Mouse (Mus musculus) hindbrain, embryonic 14.5 days (tissue): ENCODE data around the gene Vmp1. TPM values are rescaled to one million over a fixed set of nuclear protein-coding genes. Genes with fewer than 3 reads are reported as not detected.

Experiments
- ATAC-seq: fragments of 200-750 bp; cut with Nextera tagmentation; 2 replicates; pipeline ENCODE4 v1.8.0; 2017; ENCODE audit warnings: moderate number of reproducible peaks, mild to moderate bottlenecking, moderate TSS enrichment, moderate library complexity; ENCODE audit not compliant: low FRiP score
- DNase-seq: peaks from one replicate; pipeline ENCODE4 v3.0.0-alpha.2; 2015; ENCODE audit warnings: low spot score
- H3K27ac ChIP-seq: fragments of 300-500 bp; sonication (generic); 2 replicates; pipeline ENCODE4 v1.5.1; 2014; ENCODE audit warnings: mild to moderate bottlenecking, moderate library complexity
- H3K27me3 ChIP-seq: fragments of 300-500 bp; sonication (generic); 2 replicates; pipeline ENCODE4 v1.6.1; 2014; ENCODE audit warnings: mild to moderate bottlenecking, low read length, mixed read lengths; ENCODE audit not compliant: control insufficient read depth, insufficient read depth
- H3K36me3 ChIP-seq: fragments of 300-500 bp; sonication (generic); replicated peaks from 2 replicates; pipeline ENCODE4 v1.6.1; 2014; ENCODE audit not compliant: control insufficient read depth, insufficient read depth
- H3K4me1 ChIP-seq: fragments of 300-500 bp; sonication (generic); replicated peaks from 2 replicates; pipeline ENCODE4 v1.6.1; 2014; ENCODE audit warnings: antibody characterized with exemption, low read length, mixed read lengths; ENCODE audit not compliant: control insufficient read depth, insufficient read depth
- H3K4me2 ChIP-seq: fragments of 300-500 bp; sonication (generic); replicated peaks from 2 replicates; pipeline ENCODE4 v1.6.1; 2014; ENCODE audit warnings: mild to moderate bottlenecking, moderate library complexity
- H3K4me3 ChIP-seq: fragments of 300-500 bp; sonication (generic); replicated peaks from 2 replicates; pipeline ENCODE4 v1.5.1; 2014; ENCODE audit warnings: mild to moderate bottlenecking, low read length
- H3K9ac ChIP-seq: fragments of 300-500 bp; sonication (generic); 2 replicates; pipeline ENCODE4 v1.6.1; 2014
- H3K9me3 ChIP-seq: fragments of 300-500 bp; sonication (generic); 2 replicates; pipeline ENCODE4 v1.6.1; 2016; ENCODE audit warnings: low read length; ENCODE audit not compliant: control insufficient read depth
- WGBS: fragments of 180-500 bp; shearing (Covaris S2); extraction: QIAGEN DNeasy Blood & Tissue Kit; methylation state at CpG from one replicate; pipeline ENCODE4 v1.1.7; 2014; 5-methylcytosine and 5-hydroxymethylcytosine counted together
- polyA plus RNA-seq: library from polyadenylated mRNA; unstranded; fragments of >200 nt; fragmentation: Nextera tagmentation; extraction: Ambion mirVana; gene quantifications from 2 replicates; pipeline ENCODE4 v1.2.1, GENCODE M21; 2014

Gene Vmp1
- polyA plus RNA-seq, 1 experiment from 2014 or later: 148 TPM

DNA sequence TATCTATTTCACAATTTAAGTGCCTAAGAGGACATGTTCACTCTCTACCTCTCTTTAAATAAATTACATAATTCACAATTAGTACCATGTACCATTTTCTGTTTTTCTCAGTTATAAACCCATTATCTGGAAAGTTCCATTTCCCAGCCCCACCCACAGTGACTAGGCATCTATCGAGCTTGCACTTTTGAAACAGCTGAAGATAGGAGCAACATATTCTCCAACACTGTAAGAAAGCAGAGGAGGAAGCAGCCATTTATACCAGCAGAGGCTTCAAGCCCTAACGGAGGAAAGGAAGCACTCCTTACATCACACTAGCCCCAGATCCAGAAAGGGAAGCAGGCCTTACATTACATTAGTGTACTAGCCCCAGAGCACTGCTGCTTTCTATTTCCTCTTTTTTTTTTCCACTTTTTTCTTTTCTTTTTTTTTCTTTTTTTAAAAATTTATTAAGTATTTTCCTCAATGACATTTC lies 69.5 kb downstream of the Vmp1 start:
- no peaks in the 10 kb centered on the region for H3K4me1 ChIP-seq
- no peaks in the 10 kb centered on the region for H3K27me3 ChIP-seq
- H3K4me2 ChIP-seq: no peak overlapping the region
- H3K9me3 ChIP-seq: no peaks in the 10 kb centered on the region
- no peak overlapping the region for H3K4me3 ChIP-seq
- no peaks in the 10 kb centered on the region for H3K36me3 ChIP-seq
- no peak overlapping the region for H3K9ac ChIP-seq
- 79% methylated on average over 2 of the region's 2 CpGs for WGBS
- no peak overlapping the region for H3K27ac ChIP-seq
- ATAC-seq (no peak), DNase-seq (no peak)

DNA sequence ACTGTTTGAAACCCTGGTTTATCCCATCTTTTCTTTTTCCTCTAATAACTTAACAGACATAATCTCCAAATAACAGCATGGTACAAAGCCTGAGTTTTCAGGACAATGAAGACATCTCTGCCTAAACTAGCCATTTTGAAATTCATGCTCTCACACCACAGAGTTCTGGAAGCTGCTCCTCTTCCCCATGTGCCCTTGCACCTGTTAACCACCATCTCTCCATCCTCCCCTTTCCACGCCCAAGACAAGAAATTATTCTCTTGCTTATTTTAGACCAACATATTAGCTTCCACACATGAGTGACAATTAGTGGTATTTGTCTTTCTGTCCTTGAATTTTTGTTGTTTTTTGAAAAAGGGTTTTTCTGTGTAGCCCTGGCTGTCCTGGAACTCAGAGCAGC lies 71.6 kb downstream of the Vmp1 start:
- H3K4me3 ChIP-seq: no peak overlapping the region
- DNase-seq (no peak), ATAC-seq (no peak)
- peaks cover 3% of the 10 kb centered on the region for H3K36me3 ChIP-seq
- no peaks in the 10 kb centered on the region for H3K4me1 ChIP-seq
- H3K27me3 ChIP-seq: no peaks in the 10 kb centered on the region
- H3K27ac ChIP-seq: no peak overlapping the region
- 93% methylated on average over 1 of the region's 1 CpGs for WGBS
- H3K9me3 ChIP-seq: no peaks in the 10 kb centered on the region
- no peak overlapping the region for H3K9ac ChIP-seq
- no peak overlapping the region for H3K4me2 ChIP-seq

DNA sequence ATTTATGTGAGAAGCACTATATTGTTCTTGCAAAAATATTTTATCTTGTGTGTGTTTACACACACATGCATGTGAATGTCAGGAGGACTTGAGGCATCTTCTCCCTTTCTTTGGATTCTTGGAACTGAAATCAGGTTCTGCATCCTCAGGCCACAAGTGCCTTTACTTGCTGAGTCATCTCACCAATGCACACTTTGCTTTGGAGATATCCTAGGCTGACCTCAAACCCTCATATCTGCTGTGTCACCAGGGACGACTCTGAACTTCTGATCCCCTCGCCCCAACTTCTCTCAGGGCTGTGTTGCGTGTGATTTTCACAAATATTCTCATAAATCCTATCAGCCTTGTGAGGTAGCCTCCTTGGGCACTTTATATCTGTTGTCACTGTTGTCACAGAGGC lies 73.4 kb downstream of the Vmp1 start:
- H3K36me3 ChIP-seq: peaks cover 15% of the 10 kb centered on the region

DNA sequence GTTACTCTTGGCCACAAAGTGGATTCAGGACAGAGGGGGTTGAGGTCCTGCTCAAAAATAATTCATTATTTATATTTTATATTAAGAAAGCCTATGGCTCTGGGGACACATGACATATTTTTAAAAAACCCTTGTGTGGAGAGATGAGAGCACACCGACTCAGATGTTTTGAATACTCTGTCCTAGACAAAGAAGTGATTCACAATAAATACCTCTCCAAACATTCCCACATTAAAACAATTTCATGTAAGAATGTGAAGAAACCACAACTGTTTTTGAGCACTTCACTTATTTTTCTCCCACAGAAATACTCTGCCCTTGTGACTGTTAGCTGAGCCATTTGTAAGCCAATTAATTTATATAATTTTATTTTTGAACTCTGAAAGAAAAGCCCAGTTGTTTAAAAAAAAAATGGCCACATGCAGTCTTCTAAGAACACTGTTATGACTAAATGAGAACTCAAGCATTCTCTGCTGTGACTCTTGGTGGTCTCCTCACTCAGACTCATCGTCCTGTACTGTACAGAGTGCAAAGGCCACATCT lies 75.8 kb downstream of the Vmp1 start:
- 93% methylated on average over 2 of the region's 2 CpGs for WGBS
- no peak for DNase-seq

More for the DNA sequence above, 73.4 kb downstream of the Vmp1 start:
- 90% methylated on average over 3 of the region's 3 CpGs for WGBS
- Histone ChIP-seq H3K4me2 (no peak overlapping the region), H3K27ac (no peak overlapping the region), H3K4me3 (no peak overlapping the region), H3K27me3 (no peaks in the 10 kb centered on the region), H3K4me1 (no peaks in the 10 kb centered on the region), H3K9me3 (no peaks in the 10 kb centered on the region), H3K9ac (no peak overlapping the region)
- ATAC-seq: no peak
- DNase-seq: no peak

DNA sequence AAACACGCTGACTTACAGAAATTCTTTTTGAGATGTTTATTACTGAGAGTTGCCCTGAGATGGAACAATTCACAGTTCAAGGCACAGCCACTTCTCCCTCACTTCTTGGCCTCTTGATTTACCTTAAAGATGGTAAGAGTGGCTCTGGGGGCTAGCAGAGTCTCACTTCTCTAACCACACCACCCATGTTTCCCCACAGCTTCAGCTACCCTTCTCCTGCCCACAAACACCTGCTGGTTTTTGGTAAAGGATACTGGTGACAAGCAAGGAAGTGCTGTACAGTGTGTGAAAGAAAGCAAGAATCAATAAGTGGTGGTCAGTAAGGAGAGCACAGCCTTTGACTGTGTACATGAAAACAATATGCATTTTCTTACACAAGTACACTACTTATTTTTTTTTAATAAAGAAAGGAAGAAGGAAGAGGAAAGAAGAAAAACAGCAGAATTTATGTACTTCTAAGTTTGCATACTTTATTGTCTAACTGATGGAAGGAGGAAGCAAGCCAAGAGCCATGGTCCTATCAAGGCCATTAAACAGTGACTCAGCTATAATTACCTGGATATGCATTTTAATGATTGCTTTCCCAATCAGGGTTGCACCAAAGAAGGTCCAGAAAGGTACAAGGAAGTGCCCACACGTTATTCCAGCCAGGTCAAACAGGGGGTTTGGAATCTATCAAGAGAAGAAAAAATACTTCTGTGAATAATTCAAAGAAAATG lies 76.9 kb downstream of the Vmp1 start:
- Histone ChIP-seq H3K4me1 (no peaks in the 10 kb centered on the region), H3K36me3 (peaks cover 15% of the 10 kb centered on the region), H3K9ac (no peak overlapping the region), H3K4me2 (no peak overlapping the region), H3K27ac (no peak overlapping the region), H3K9me3 (no peaks in the 10 kb centered on the region), H3K27me3 (no peaks in the 10 kb centered on the region), H3K4me3 (no peak overlapping the region)
- no peak for DNase-seq
- ATAC-seq: no peak
- WGBS: 97% methylated on average over 2 of the region's 2 CpGs

More for the DNA sequence above, 75.8 kb downstream of the Vmp1 start:
- H3K36me3 ChIP-seq: peaks cover 15% of the 10 kb centered on the region
- H3K27me3 ChIP-seq: no peaks in the 10 kb centered on the region
- H3K9ac ChIP-seq: no peak overlapping the region
- no peak overlapping the region for H3K4me2 ChIP-seq
- H3K4me1 ChIP-seq: no peaks in the 10 kb centered on the region
- no peak for ATAC-seq
- H3K4me3 ChIP-seq: no peak overlapping the region
- no peaks in the 10 kb centered on the region for H3K9me3 ChIP-seq
- H3K27ac ChIP-seq: no peak overlapping the region

DNA sequence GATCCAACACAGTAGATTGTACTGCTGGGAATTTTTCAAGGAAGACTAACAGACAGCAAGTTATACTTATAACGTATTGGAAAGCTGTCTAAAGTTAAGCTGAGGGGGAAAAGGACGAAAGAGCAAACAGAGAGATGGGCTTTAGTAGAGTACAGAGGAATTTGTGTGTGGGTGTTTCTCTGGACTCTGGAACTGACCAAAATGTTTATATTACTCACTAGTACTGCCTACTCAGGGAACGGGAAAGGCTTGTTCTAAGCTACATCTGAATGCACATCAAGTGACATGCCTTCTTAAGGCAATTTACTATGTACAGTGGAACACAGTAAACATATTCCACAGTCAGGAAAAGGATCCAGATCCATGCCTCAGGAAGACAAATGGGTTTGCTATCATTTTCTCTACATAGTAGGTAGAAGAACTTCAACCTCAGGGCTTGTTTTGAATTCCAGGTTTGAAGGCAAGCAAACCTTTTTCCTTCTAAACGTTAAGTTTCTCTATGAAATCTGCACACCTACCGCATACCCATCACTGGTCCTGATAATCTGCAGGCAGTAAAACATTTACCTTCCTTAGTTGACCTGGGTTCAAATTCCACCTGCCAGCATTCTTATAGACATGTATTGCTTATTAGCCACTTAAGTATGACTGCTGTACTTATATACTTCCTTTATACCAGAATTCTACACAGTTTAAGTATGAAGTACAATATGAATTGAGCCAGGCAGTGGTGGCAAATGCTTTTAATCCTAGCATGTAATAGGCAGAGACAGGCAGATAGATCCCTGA lies 78.7 kb downstream of the Vmp1 start:
- no peak for ATAC-seq

DNA sequence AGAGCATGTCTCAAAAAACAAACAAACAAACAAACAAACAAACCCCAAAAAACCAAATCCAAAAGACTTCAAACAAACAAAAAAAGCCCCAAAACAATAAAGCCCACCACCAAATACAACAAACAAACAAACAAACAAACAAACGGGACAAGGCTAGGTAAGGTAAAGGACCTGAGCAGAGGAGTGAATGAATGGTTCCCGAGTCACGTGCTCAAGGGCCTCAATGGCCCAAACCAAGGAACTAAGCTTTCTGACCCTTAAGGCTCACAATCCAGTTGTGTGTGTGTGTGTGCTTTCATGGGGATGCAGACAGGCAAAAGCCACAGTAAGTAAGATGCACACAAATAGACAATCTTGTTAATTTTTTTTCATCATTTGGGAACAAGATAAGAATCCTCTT lies 79.3 kb downstream of the Vmp1 start:
- Histone ChIP-seq H3K4me2 (no peak overlapping the region), H3K4me1 (no peaks in the 10 kb centered on the region), H3K36me3 (peaks cover 15% of the 10 kb centered on the region), H3K4me3 (no peak overlapping the region), H3K27me3 (no peaks in the 10 kb centered on the region), H3K9ac (no peak overlapping the region), H3K27ac (no peak overlapping the region), H3K9me3 (no peaks in the 10 kb centered on the region)
- 100% methylated on average over 3 of the region's 3 CpGs for WGBS
- DNase-seq (no peak), ATAC-seq (no peak)

More for the DNA sequence above, 78.7 kb downstream of the Vmp1 start:
- Histone ChIP-seq H3K9me3 (no peaks in the 10 kb centered on the region), H3K36me3 (peaks cover 15% of the 10 kb centered on the region), H3K4me3 (no peak overlapping the region), H3K4me1 (no peaks in the 10 kb centered on the region), H3K27me3 (no peaks in the 10 kb centered on the region), H3K4me2 (no peak overlapping the region), H3K27ac (no peak overlapping the region), H3K9ac (no peak overlapping the region)
- WGBS: 94% methylated on average over 5 of the region's 5 CpGs
- no peak for DNase-seq

DNA sequence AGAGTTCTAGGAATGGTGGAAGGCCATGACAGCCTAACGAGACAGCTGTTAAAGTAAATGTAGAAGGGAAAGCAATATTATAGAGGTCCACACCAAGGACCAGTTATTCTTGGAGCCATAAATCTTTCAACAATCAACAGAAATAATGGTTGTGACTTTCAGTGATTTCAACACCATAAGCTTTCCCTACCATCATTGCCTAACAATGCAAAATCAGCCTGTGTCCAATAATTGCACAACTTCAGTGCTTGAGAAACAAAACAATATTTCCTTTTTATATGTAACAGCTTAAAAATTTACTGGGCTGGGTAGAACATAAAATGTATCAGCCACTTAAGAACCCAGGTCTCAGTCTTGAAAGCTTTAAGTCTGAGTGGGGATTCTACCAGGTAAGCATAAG lies 79.9 kb downstream of the Vmp1 start:
- WGBS: 92% methylated on average over 1 of the region's 1 CpGs
- H3K27ac ChIP-seq: no peak overlapping the region
- ATAC-seq: no peak

DNA sequence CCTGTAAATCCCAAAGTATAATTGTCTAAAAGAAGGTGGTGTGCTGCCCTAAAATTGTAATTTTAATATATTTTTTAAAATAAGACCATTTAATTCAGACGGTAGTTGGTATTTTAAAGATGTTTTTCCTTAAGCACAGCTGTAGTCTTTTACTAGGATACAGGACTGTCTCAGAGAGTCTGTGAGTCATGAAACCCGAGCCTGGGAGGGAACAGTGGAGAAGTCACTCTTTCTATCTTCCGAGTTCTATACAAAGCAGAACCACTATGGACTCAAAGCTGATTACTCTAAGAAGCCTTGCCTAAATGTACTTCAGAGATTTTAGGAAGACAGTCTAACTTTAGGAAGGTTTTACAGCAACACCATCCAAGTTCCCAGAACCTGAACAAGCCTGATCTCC lies 81.5 kb downstream of the Vmp1 start:
- Histone ChIP-seq H3K27ac (no peak overlapping the region), H3K4me3 (no peak overlapping the region), H3K36me3 (peaks cover 13% of the 10 kb centered on the region), H3K4me2 (no peak overlapping the region), H3K27me3 (no peaks in the 10 kb centered on the region), H3K9ac (no peak overlapping the region), H3K9me3 (no peaks in the 10 kb centered on the region), H3K4me1 (no peaks in the 10 kb centered on the region)
- ATAC-seq (no peak), DNase-seq (no peak)
- WGBS: 76% methylated on average over 3 of the region's 3 CpGs

More for the DNA sequence above, 79.9 kb downstream of the Vmp1 start:
- Histone ChIP-seq H3K9me3 (no peaks in the 10 kb centered on the region), H3K4me1 (no peaks in the 10 kb centered on the region), H3K4me2 (no peak overlapping the region), H3K27me3 (no peaks in the 10 kb centered on the region), H3K9ac (no peak overlapping the region), H3K4me3 (no peak overlapping the region), H3K36me3 (peaks cover 15% of the 10 kb centered on the region)
- DNase-seq: no peak
